Mouse (Mus musculus) MEL (cell line): ENCODE measurements around the gene Gm13420.

Experiments used
- BHLHE40 ChIP-seq: IDR thresholded peaks from 2 replicates; pipeline ENCODE4 v1.6.1; 2012; ENCODE audit warnings: low read depth, mild to moderate bottlenecking, inconsistent platforms, low read length, improper control_type of control experiment, borderline replicate concordance
- CHD1 ChIP-seq: IDR thresholded peaks from 2 replicates; pipeline ENCODE4 v1.6.1; 2012; ENCODE audit warnings: low read depth, mild to moderate bottlenecking, inconsistent platforms, low read length, improper control_type of control experiment
- CHD2 ChIP-seq: IDR thresholded peaks from 2 replicates; pipeline ENCODE4 v1.6.1; 2011; ENCODE audit warnings: low read length, improper control_type of control experiment
- CTCF ChIP-seq, 3 experiments: IDR thresholded peaks in 2 of 3; conservative IDR thresholded peaks in 1 of 3; 2 replicates each; pipeline ENCODE4 v1.5.1; 2011 to 2012; ENCODE audit warnings: low read length in 3 of 3, low read depth in 2 of 3, mild to moderate bottlenecking in 2 of 3, improper control_type of control experiment in 1 of 3, inconsistent platforms in 1 of 3, mixed read lengths in 1 of 3, moderate library complexity in 1 of 3; ENCODE audit not compliant: control insufficient read depth in 1 of 3, insufficient read depth in 1 of 3, poor library complexity in 1 of 3, severe bottlenecking in 1 of 3
- E2F4 ChIP-seq: IDR thresholded peaks from 2 replicates; pipeline ENCODE4 v1.6.1; 2011; ENCODE audit warnings: low read depth, low read length, improper control_type of control experiment, borderline replicate concordance
- ELF1 ChIP-seq: IDR thresholded peaks from 2 replicates; pipeline ENCODE4 v1.6.1; 2014; ENCODE audit warnings: low read depth, mild to moderate bottlenecking, inconsistent platforms, low read length, improper control_type of control experiment, moderate library complexity
- EP300 ChIP-seq, 2 experiments: IDR thresholded peaks; 2 replicates each; pipeline ENCODE4 v1.6.1; 2011; ENCODE audit warnings: improper control_type of control experiment in 2 of 2, low read length in 2 of 2, low read depth in 1 of 2, mild to moderate bottlenecking in 1 of 2
- ETS1 ChIP-seq: IDR thresholded peaks from 2 replicates; pipeline ENCODE4 v1.6.1; 2012; ENCODE audit warnings: low read depth, mild to moderate bottlenecking, inconsistent platforms, low read length, improper control_type of control experiment, moderate library complexity
- GATA1 ChIP-seq: IDR thresholded peaks from 2 replicates; pipeline ENCODE4 v1.6.1; 2011; ENCODE audit warnings: low read depth, low read length, improper control_type of control experiment
- SIN3A ChIP-seq: IDR thresholded peaks from 2 replicates; pipeline ENCODE4 v1.6.1; 2012; ENCODE audit warnings: low read length, improper control_type of control experiment, inconsistent platforms
- TAL1 ChIP-seq: IDR thresholded peaks from 2 replicates; pipeline ENCODE4 v1.6.1; 2012; ENCODE audit warnings: mild to moderate bottlenecking, inconsistent platforms, low read length, moderate library complexity, mixed read lengths
- TBP ChIP-seq: IDR thresholded peaks from 2 replicates; pipeline ENCODE4 v1.8.0; 2011; ENCODE audit warnings: low read depth, low read length, improper control_type of control experiment

DNA sequence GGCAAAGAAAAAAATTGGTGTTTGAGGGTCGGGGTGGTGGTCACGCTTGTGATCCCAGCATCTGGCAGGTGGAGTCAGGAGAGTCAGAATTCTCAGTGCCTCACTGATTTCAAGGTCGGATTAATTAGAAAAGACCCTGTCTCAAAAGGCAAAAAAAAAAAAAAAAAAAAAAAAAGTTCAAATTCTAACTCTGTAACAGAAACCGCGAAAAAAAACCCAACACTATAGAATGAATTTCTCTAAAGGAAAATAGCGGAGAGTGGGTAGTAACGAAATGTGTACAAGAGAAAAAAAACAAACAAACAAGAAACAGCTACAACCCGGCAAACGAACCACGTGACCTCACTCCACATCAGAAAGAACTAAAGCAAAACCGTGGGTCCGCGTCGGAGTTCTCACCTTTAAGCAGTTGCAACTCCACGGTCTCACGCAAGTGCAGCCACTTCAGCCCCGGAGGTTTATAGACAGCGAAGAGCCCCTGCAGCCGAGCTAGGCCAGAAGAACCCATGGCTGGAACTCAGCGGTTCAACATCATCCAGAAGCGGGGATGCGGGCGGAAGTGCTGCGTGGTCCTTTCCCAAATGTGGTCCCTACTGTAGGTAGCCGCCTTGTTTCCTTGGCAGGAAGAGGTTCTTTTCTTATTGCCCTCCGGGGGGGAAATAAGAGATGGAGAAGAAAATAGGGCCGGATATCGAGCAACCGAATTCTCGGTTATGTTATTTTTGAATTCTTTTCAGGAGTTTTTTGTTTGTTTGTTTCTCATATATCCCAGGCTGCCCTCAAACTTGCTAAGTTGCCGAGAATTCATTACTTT, 35.8 kb upstream of the Gm13420 start, which contains the start of gene Coq4:
- TF ChIP-seq CTCF (IDR thresholded peaks at IDR 0.05 in 2 of 3, conservative IDR thresholded peaks at IDR 0.05 in 1 of 3; ENCODE audit: control insufficient read depth in 1 of 3, insufficient read depth in 1 of 3, low read depth in 2 of 3, low read length in 3 of 3, poor library complexity in 1 of 3, severe bottlenecking in 1 of 3) (no peak), ETS1 (peak; percentile 48; the same call in 1 of the 2 replicates), ELF1 (peak; percentile 83), EP300 (IDR thresholded peaks at IDR 0.05; ENCODE audit: low read depth in 1 of 2, low read length in 2 of 2) (no peak), E2F4 (no peak), SIN3A (peak; percentile 81), CHD1 (no peak), CHD2 (no peak), BHLHE40 (no peak), GATA1 (peak; percentile 40; the same call in 1 of the 2 replicates), TAL1 (no peak), TBP (peak; percentile 87)
